Mouse (Mus musculus) bone marrow, adult 2 months (tissue): ENCODE measurements around the gene Numa1. TPM values are rescaled to one million over a fixed set of nuclear protein-coding genes. Genes with fewer than 3 reads are reported as not detected.

Experiments
- H3K27ac ChIP-seq: fragments of 200-500 bp; 2 replicates; pipeline ENCODE4 v1.5.1; 2012; ENCODE audit warnings: low read depth, mild to moderate bottlenecking, control low read depth, inconsistent platforms, low read length; ENCODE audit not compliant: control insufficient read depth, poor library complexity, insufficient read depth
- H3K4me1 ChIP-seq: fragments of 200-500 bp; 2 replicates; pipeline ENCODE4 v1.6.1; 2011; ENCODE audit warnings: low read length; ENCODE audit not compliant: control insufficient read depth, insufficient read depth
- H3K4me3 ChIP-seq: fragments of 200-500 bp; replicated peaks from 2 replicates; pipeline ENCODE3; 2011; ENCODE audit warnings: mild to moderate bottlenecking, low read depth, low read length, control low read depth; ENCODE audit not compliant: control insufficient read depth
- CTCF ChIP-seq: fragments of 200-500 bp; IDR thresholded peaks from 2 replicates; pipeline ENCODE4 v1.5.1; 2011; ENCODE audit warnings: low read length, control low read depth; ENCODE audit not compliant: control insufficient read depth, insufficient read depth
- POLR2A ChIP-seq: fragments of 200-500 bp; IDR thresholded peaks from 2 replicates; pipeline ENCODE4 v1.6.1; 2011; ENCODE audit warnings: low read depth, mild to moderate bottlenecking, control low read depth, low read length, borderline replicate concordance; ENCODE audit not compliant: control insufficient read depth
- WGBS: fragments of 180-500 bp; shearing (Covaris S2); methylation state at CpG from one replicate; pipeline ENCODE4 v1.1.7; 2018; 5-methylcytosine and 5-hydroxymethylcytosine counted together
- polyA plus RNA-seq: library from polyadenylated mRNA; stranded (reverse); fragments of >200 nt; gene quantifications from 2 replicates; pipeline ENCODE4 v1.2.4, GENCODE M21; 2011; ENCODE audit warnings: low replicate concordance; ENCODE audit not compliant: missing spikeins, insufficient read depth, insufficient read length

The Numa1 gene
- 82.2 and 130 TPM in 2 replicates for polyA plus RNA-seq

DNA sequence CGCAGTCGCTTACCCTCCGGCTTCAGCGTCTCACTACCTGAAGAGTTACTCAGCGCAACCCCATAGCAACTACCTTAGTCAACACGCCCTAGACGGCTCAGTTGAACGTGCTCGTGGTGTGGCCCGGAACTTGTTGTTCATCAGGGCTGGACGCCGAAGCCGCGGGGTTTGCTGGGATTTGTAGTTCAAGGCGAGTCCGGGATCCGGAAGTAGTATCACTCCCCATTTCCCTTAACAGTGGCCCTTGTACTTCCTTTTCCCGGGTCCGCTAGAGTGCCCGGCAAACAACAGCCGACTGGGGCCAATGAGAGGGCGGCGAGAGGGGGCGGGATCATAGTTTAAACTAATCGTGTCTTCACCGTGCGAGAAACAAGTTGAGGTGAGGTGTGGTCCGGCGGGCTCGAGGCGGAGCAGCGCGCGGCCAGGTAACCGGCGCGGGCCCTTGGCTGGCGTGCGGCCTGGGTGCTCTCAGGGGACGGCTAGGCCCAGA is at the start of gene Numa1, which contains the start of gene Lrrc51:
Gene Numa1 (plus strand): TSS at position 361 of the 490 bp plus-strand sequence.
Gene Lrrc51 (minus strand): TSS at position 145 of the 490 bp plus-strand sequence.
- under 1% methylated on average over 40 of the region's 40 CpGs for WGBS
- peaks cover 2% of the 10 kb centered on the region for H3K4me1 ChIP-seq

DNA sequence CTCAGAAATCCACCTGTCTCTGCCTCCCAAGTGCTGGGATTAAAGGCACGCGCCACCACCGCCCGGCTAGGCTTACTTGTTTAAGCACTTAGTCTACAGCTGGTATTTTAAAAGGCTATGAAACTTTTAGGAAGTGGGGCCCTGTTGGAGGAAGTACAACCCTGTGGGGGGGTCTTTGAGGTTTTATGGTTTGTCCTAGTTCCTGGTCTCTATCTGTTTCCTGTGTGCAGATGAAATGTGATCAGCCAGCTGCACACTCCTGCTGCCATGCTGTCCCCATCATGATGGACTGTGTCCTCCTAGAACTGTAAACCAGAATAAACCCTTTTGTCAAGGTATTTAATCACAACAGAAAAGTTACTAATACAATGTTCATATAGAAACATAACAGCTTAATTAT is 49.8 kb upstream of the Numa1 start:
- Histone ChIP-seq H3K27ac (no peak overlapping the region), H3K4me3 (no peak overlapping the region), H3K4me1 (no peaks in the 10 kb centered on the region)
- 84% methylated on average over 4 of the region's 4 CpGs for WGBS
- TF ChIP-seq POLR2A (no peak), CTCF (no peak)

More for the DNA sequence above, at the start of gene Numa1, which contains the start of gene Lrrc51:
- H3K27ac ChIP-seq: peak within 1 kb of the TSS; percentile 73
- H3K4me3 ChIP-seq: peak within 1 kb of the TSS; percentile 79
- TF ChIP-seq POLR2A: peak; percentile 70; the same call in 1 of the 2 replicates
- no peak for TF ChIP-seq CTCF

- TF ChIP-seq CTCF (no peak), POLR2A (no peak)
- H3K4me3 ChIP-seq: no peak overlapping the region
- 82% methylated on average over 6 of the region's 6 CpGs for WGBS
- no peak overlapping the region for H3K27ac ChIP-seq
- no peaks in the 10 kb centered on the region for H3K4me1 ChIP-seq
These were observed 47.6 kb upstream of the Numa1 start for GRCm38 (mm10) chr7:101886274-101886673.

- Histone ChIP-seq H3K4me3 (no peak overlapping the region), H3K27ac (no peak overlapping the region), H3K4me1 (no peaks in the 10 kb centered on the region)
- 78% methylated on average over 4 of the region's 4 CpGs for WGBS
- TF ChIP-seq POLR2A: no peak
- no peak for TF ChIP-seq CTCF
These were observed 45.5 kb upstream of the Numa1 start for GRCm38 (mm10) chr7:101888460-101888859.

GRCm38 (mm10) chr7:101895695-101896094 is 38.2 kb upstream of the Numa1 start:
- H3K4me3 ChIP-seq: peak overlapping the region; percentile 92
- peak overlapping the region; percentile 69 for H3K27ac ChIP-seq
- H3K4me1 ChIP-seq: peaks cover 3% of the 10 kb centered on the region
- no peak for TF ChIP-seq CTCF
- TF ChIP-seq POLR2A: no peak
- 38% methylated on average over 9 of the region's 9 CpGs for WGBS

DNA sequence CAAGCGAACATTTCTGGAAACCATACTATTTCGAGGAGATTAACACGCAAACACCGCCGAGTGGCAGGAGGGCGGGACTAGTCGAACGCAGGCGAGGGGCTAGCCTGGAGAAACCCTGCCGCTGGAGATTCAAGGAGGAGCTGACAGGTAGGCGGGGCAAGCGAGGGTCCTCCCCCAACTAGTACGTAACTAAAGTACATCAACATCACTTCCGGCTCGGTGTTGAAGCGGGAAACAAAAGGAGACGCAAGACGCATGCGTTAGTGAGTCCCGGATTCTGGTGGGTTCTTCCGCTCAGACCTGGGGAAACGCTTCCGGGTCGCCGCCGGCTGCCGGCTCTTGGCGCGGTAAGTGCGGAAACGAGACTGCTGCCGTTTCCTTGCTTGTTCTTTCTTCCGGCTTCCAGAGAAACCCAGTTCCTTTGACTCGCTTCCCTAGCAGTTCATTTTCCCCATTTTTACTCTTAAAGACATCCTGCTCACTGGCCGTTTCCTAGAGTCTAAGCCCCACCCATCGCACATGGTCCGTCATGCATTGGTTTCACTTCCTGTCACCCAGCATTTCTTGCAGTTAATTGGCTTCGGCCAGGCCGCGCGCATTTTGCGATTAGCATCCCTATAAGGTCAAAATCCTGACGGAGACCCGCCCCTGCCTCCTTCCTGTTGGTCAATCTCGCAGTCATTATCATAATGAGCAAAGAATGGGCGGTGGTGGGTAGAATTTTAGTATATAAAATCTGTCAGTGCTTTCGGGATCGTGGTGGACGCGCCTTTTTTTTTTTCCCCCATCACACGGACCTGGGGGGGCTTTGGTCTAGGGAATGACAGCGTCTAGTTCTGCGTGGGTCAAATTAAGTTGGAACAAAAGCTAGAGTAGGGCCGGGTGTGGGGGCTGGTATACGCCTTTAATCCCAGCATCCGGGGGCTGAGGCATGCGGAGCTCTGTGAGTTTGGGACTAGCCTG is 37.5 kb upstream of the Numa1 start:
- Histone ChIP-seq H3K27ac (peak overlapping the region; percentile 77), H3K4me1 (peaks cover 3% of the 10 kb centered on the region), H3K4me3 (peak overlapping the region; percentile 92)
- TF ChIP-seq CTCF (no peak), POLR2A (peak; percentile 66; the same call in 1 of the 2 replicates)
- under 1% methylated on average over 57 of the region's 57 CpGs for WGBS

DNA sequence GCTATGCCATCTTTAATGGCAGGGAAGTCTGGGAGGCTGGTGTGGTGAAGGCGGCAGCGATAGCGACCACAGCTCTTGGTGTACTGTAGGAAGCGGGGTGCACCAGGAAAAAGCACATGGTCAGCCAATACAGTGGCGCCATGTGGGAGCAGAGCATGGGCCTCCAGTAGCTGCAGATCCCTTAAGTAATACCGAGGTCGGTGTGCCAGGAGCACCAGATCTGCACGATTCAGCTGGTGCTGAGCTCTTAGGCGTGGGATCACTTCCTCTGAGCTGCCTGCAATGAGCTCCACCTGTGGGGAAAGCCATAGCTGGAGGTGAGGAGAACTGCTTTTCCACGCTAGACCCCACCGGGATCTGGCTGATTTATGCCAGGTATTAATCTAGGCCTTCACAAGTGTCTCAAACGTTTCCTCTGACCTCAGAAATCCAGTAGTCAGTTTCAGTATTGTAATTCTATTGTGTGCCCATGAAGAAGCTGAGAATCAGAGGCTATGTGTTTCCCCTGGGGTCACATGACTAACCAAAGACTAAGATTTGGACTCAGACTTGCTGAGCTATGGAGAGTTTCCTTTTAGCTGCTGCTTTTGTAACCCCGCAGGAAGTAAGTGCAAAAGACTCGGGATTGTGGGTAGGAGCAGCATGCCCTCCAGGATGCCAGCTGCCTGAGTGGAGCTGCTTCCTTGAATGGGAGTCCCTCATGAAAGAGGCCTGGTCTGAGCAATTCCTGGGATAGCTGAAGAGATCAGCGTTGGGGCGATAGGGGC is 33.4 kb upstream of the Numa1 start:
- H3K4me1 ChIP-seq: peaks cover 3% of the 10 kb centered on the region
- no peak overlapping the region for H3K27ac ChIP-seq
- 74% methylated on average over 16 of the region's 16 CpGs for WGBS
- TF ChIP-seq CTCF (no peak), POLR2A (no peak)
- no peak overlapping the region for H3K4me3 ChIP-seq
